Mouse (Mus musculus) midbrain, embryonic 10.5 days (tissue): ENCODE results near the gene Nudt8. TPM values are rescaled to one million over a fixed set of nuclear protein-coding genes. Genes with fewer than 3 reads are reported as not detected.

ENCODE experiments used
- DNase-seq: peaks from one replicate; pipeline ENCODE4 v3.0.0-alpha.2; 2017; ENCODE audit warnings: low spot score
- H3K27ac ChIP-seq: fragments of 300-500 bp; sonication (generic); replicated peaks from 2 replicates; pipeline ENCODE4 v1.5.1; 2016; ENCODE audit warnings: mild to moderate bottlenecking
- H3K27me3 ChIP-seq: fragments of 300-500 bp; sonication (generic); 2 replicates; pipeline ENCODE4 v1.6.1; 2016; ENCODE audit warnings: low read depth, mild to moderate bottlenecking; ENCODE audit not compliant: poor library complexity, severe bottlenecking
- H3K36me3 ChIP-seq: fragments of 300-500 bp; sonication (generic); 2 replicates; pipeline ENCODE4 v1.6.1; 2016; ENCODE audit warnings: mild to moderate bottlenecking, moderate library complexity
- H3K4me1 ChIP-seq: fragments of 300-500 bp; sonication (generic); 2 replicates; pipeline ENCODE4 v1.6.1; 2016
- H3K4me3 ChIP-seq: fragments of 300-500 bp; sonication (generic); 2 replicates; pipeline ENCODE4 v1.5.1; 2016; ENCODE audit warnings: mild to moderate bottlenecking, moderate library complexity
- H3K9me3 ChIP-seq: fragments of 300-500 bp; sonication (generic); replicated peaks from 2 replicates; pipeline ENCODE4 v1.6.1; 2016; ENCODE audit warnings: mild to moderate bottlenecking
- WGBS: fragments of 180-500 bp; shearing (Covaris S2); methylation state at CpG from one replicate; pipeline ENCODE4 v1.1.7; 2016; 5-methylcytosine and 5-hydroxymethylcytosine counted together
- polyA plus RNA-seq: library from polyadenylated mRNA; unstranded; fragments of >200 nt; fragmentation: Nextera tagmentation; extraction: Ambion mirVana; gene quantifications from 2 replicates; pipeline ENCODE4 v1.2.1, GENCODE M21; 2016

The Nudt8 gene
- polyA plus RNA-seq, 1 experiment from 2014 or later: 20.2 TPM

GRCm38 (mm10) chr19:4003112-4003511, 2.7 kb downstream of the Nudt8 start, which contains the start of gene Doc2g:
Gene Doc2g (plus strand): TSS chr19:4003313.
- Histone ChIP-seq H3K9me3 (no peaks in the 10 kb centered on the region), H3K4me1 (peaks cover 32% of the 10 kb centered on the region), H3K27me3 (peaks cover 14% of the 10 kb centered on the region), H3K27ac (no peak within 1 kb of the TSS), H3K36me3 (peaks cover 29% of the 10 kb centered on the region), H3K4me3 (no peak within 1 kb of the TSS)
- no peak for DNase-seq
- 85% methylated on average over 1 of the region's 1 CpGs for WGBS

GRCm38 (mm10) chr19:4003641-4004040, 3.3 kb downstream of the Nudt8 start:
- Histone ChIP-seq H3K9me3 (no peaks in the 10 kb centered on the region), H3K27ac (no peak overlapping the region), H3K36me3 (peaks cover 34% of the 10 kb centered on the region), H3K27me3 (peaks cover 14% of the 10 kb centered on the region), H3K4me3 (no peak overlapping the region), H3K4me1 (peaks cover 27% of the 10 kb centered on the region)
- DNase-seq: no peak
- WGBS: 80% methylated on average over 12 of the region's 12 CpGs

- WGBS: 85% methylated on average over 15 of the region's 15 CpGs
- Histone ChIP-seq H3K36me3 (peaks cover 41% of the 10 kb centered on the region), H3K9me3 (no peaks in the 10 kb centered on the region), H3K4me1 (peaks cover 22% of the 10 kb centered on the region), H3K4me3 (no peak overlapping the region), H3K27me3 (peaks cover 7% of the 10 kb centered on the region), H3K27ac (no peak overlapping the region)
- no peak for DNase-seq
Measured at GRCm38 (mm10) chr19:4004331-4004730, 4.0 kb downstream of the Nudt8 start.

GRCm38 (mm10) chr19:4005091-4005490, 4.7 kb downstream of the Nudt8 start:
- Histone ChIP-seq H3K9me3 (no peaks in the 10 kb centered on the region), H3K27me3 (peaks cover 7% of the 10 kb centered on the region), H3K27ac (no peak overlapping the region), H3K4me1 (peaks cover 17% of the 10 kb centered on the region), H3K36me3 (peaks cover 49% of the 10 kb centered on the region), H3K4me3 (no peak overlapping the region)
- WGBS: 93% methylated on average over 9 of the region's 9 CpGs
- DNase-seq: no peak

- 92% methylated on average over 8 of the region's 8 CpGs for WGBS
- H3K36me3 ChIP-seq: peaks cover 57% of the 10 kb centered on the region
Measured at GRCm38 (mm10) chr19:4005971-4006370, 5.6 kb downstream of the Nudt8 start.

GRCm38 (mm10) chr19:4011086-4011485, 10.7 kb downstream of the Nudt8 start:
- H3K4me3 ChIP-seq: peak overlapping the region; percentile 12; the same call in 1 of the 2 replicates
- no peaks in the 10 kb centered on the region for H3K27me3 ChIP-seq
- H3K27ac ChIP-seq: no peak overlapping the region
- WGBS: 92% methylated on average over 5 of the region's 5 CpGs
- DNase-seq: no peak
- no peaks in the 10 kb centered on the region for H3K9me3 ChIP-seq
- peaks cover 51% of the 10 kb centered on the region for H3K36me3 ChIP-seq
- H3K4me1 ChIP-seq: peaks cover 21% of the 10 kb centered on the region

More at GRCm38 (mm10) chr19:4005971-4006370, 5.6 kb downstream of the Nudt8 start:
- DNase-seq: no peak
- Histone ChIP-seq H3K4me1 (peaks cover 10% of the 10 kb centered on the region), H3K27me3 (peaks cover 7% of the 10 kb centered on the region), H3K9me3 (no peaks in the 10 kb centered on the region), H3K4me3 (no peak overlapping the region), H3K27ac (no peak overlapping the region)

GRCm38 (mm10) chr19:4012432-4013022, 12.1 kb downstream of the Nudt8 start, which contains the start of gene Ndufv1:
Gene Ndufv1 (minus strand): TSS chr19:4012806.
- peaks cover 21% of the 10 kb centered on the region for H3K4me1 ChIP-seq
- no peaks in the 10 kb centered on the region for H3K9me3 ChIP-seq
- peaks cover 36% of the 10 kb centered on the region for H3K36me3 ChIP-seq
- peak; percentile 98 for DNase-seq
- H3K27me3 ChIP-seq: no peaks in the 10 kb centered on the region
- peak within 1 kb of the TSS; percentile 94 for H3K4me3 ChIP-seq
- under 1% methylated on average over 45 of the region's 45 CpGs for WGBS
- H3K27ac ChIP-seq: peak within 1 kb of the TSS; percentile 84

- no peak for DNase-seq
- Histone ChIP-seq H3K9me3 (no peaks in the 10 kb centered on the region), H3K27me3 (no peaks in the 10 kb centered on the region), H3K4me3 (peak overlapping the region; percentile 94), H3K27ac (peak overlapping the region; percentile 71), H3K4me1 (peaks cover 21% of the 10 kb centered on the region), H3K36me3 (peaks cover 31% of the 10 kb centered on the region)
- WGBS: 22% methylated on average over 9 of the region's 9 CpGs
Measured at GRCm38 (mm10) chr19:4013066-4013465, 12.7 kb downstream of the Nudt8 start.

- H3K4me1 ChIP-seq: peaks cover 25% of the 10 kb centered on the region
- DNase-seq: no peak
- H3K4me3 ChIP-seq: no peak overlapping the region
- peaks cover 14% of the 10 kb centered on the region for H3K36me3 ChIP-seq
- no peaks in the 10 kb centered on the region for H3K27me3 ChIP-seq
- no peak overlapping the region for H3K27ac ChIP-seq
- H3K9me3 ChIP-seq: no peaks in the 10 kb centered on the region
Measured at GRCm38 (mm10) chr19:4014802-4015201, 14.4 kb downstream of the Nudt8 start.

- no peaks in the 10 kb centered on the region for H3K27me3 ChIP-seq
- no peak for DNase-seq
- no peak overlapping the region for H3K4me3 ChIP-seq
- H3K4me1 ChIP-seq: peaks cover 25% of the 10 kb centered on the region
- H3K27ac ChIP-seq: no peak overlapping the region
- H3K9me3 ChIP-seq: no peaks in the 10 kb centered on the region
- WGBS: 64% methylated on average over 5 of the region's 5 CpGs
- peaks cover 5% of the 10 kb centered on the region; the same call in 1 of the 2 replicates for H3K36me3 ChIP-seq
Measured at GRCm38 (mm10) chr19:4015635-4016034, 15.3 kb downstream of the Nudt8 start.

GRCm38 (mm10) chr19:4017921-4018587, 17.7 kb downstream of the Nudt8 start:
- Histone ChIP-seq H3K27me3 (no peaks in the 10 kb centered on the region), H3K4me3 (no peak overlapping the region), H3K36me3 (no peaks in the 10 kb centered on the region), H3K27ac (no peak overlapping the region), H3K4me1 (peaks cover 11% of the 10 kb centered on the region; the same call in 1 of the 2 replicates), H3K9me3 (no peaks in the 10 kb centered on the region)
- WGBS: 60% methylated on average over 10 of the region's 10 CpGs
- no peak for DNase-seq

- Histone ChIP-seq H3K4me3 (no peak overlapping the region), H3K27ac (no peak overlapping the region), H3K9me3 (no peaks in the 10 kb centered on the region), H3K36me3 (no peaks in the 10 kb centered on the region), H3K4me1 (peaks cover 4% of the 10 kb centered on the region; the same call in 1 of the 2 replicates), H3K27me3 (no peaks in the 10 kb centered on the region)
- DNase-seq: peak; percentile 60
- WGBS: 39% methylated on average over 18 of the region's 18 CpGs
Measured at GRCm38 (mm10) chr19:4018743-4019583, 18.6 kb downstream of the Nudt8 start.
